Mouse (Mus musculus) embryo, embryonic 11.5 days (tissue): ENCODE measurements at regions not wholly inside any gene's neighbourhood (a gene's known extent, or its start where the extent isn't known, plus 50 kb on each side); places are given as distances from the start of the nearest gene placed in this dataset.
A peak's percentile ranks its signal among the peaks of the same experiment; 100 is the strongest.

ENCODE experiments used
- DNase-seq: peaks from one replicate; pipeline ENCODE4 v3.0.0-alpha.2; 2012; ENCODE audit warnings: low read depth, low spot score

DNA sequence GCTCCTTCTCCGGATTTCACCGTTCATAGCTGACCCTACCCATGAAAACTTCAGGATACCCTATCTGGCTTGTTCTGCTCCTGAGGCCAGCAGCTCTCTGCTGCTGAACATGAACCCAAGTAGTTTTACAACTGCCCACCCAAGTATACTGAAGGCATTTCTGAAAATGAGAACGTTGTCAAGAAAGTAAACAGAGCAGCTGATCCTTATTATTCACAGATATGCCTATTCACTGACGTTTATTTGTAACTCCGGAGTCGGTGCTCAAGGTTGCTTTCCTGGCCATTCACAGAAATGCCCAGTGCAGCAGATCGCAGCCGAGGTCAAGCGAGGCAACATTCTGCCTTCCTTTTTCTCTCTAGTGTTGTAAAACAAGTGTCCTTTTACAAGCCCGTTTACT, 128.4 kb upstream of the N6amt1 start:
- no peak for DNase-seq

GRCm38 (mm10) chr16:87225085-87225484, 128.9 kb upstream of the N6amt1 start:
- DNase-seq = no peak

GRCm38 (mm10) chr16:87224024-87224423, 130.0 kb upstream of the N6amt1 start:
- no peak for DNase-seq

DNA sequence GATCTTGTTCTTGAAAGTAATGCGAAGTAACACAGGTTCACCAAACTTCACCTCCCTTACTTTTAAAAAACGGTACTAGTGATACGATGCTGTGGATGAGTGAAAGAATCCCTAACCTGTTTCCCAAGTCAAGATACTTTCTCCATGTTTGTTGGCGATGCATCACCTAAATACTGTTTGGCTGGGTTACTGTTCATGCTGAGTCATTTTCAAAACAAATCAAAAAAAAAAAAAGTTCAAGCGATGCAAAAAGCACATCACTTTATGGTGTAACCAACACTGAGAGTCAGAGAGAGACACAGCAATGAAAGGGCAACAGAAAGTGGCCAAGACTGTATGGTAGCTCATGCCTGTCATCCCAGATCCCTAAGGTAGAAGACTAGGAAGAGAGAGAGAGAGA, 133.4 kb upstream of the N6amt1 start:
- DNase-seq = no peak

DNA sequence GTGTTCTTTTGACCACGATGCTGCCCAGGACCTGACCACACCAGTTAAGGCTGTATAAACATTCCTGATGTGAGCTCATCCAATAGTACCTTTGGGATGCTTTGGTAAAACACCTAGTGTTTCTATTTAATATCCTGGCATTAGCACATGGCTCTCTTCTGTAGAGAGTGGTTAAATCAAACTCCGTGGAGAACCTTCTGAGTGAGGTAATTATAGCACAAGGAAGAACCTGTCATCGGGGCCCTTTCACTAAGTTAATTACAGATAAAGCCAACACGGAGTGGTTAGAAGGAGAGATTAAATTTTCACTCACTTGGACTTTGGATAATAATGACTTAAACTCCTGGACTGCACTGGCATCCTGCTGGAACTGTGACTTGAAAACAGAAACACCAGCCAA, 133.8 kb upstream of the N6amt1 start:
- DNase-seq = no peak

GRCm38 (mm10) chr16:87207875-87208274, 146.1 kb upstream of the N6amt1 start:
- DNase-seq = no peak

DNA sequence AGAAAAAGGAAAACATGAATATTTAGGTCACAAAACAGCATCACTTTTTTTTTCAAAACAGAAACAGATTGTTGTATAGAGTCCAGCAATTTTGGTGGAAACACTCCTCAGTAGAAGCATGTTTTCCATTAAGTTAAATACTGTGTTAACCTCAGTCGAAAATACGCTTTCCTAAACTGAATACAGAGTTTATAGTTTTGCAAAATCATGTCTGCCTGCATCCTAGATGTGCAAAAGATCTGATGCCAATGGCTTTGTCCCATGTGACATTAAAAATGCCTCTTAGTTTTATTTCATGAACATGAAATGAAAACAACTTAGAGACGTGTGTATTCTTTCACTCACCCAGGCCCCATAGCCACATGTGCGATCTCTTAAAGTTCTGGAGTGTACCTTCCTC, 163.5 kb upstream of the N6amt1 start:
- no peak for DNase-seq

- DNase-seq = no peak
Observed at GRCm38 (mm10) chr16:87188737-87189136, 165.2 kb upstream of the N6amt1 start.

DNA sequence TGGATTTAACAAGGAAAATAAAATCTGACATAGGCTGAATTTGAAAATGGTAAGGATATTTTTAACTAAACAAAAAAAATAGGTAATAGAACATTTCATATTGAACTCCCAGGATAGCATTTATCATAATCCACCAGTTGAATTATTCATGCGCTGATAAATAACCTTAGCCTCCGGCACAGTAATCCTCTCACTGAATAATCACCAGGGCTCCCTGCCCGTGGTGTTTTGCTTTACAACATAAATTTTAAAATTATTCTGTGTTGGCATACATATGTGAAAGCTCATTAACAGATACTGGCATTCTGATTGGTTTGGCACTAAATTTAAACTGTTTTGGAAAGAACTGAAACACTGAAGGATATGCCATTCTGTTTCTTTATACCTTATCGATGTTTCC, 181.6 kb upstream of the N6amt1 start:
- DNase-seq = no peak

GRCm38 (mm10) chr16:87139301-87139700, 214.7 kb upstream of the N6amt1 start:
- DNase-seq = no peak

DNA sequence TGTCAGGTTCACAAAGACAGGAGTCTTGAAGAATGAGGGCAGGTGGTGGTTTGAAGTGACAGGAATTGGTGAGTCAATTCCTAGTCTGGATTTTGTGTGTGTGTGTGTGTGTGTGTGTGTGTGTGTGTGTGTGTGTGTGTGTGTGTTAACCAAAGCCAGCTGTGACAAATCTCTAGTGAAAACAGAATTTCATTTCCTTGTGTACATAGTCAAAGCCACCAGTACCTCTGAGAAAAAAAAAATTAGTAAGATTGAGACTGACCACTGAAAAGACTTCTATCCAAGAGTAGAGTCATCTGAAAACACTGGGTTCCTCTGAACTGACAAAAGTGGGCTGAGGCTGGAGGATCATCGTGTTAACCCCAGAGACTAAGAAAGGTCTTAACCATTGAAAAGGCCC, 217.5 kb upstream of the N6amt1 start:
- DNase-seq = no peak

- no peak for DNase-seq
Observed at GRCm38 (mm10) chr16:87134452-87134851, 219.5 kb upstream of the N6amt1 start.

GRCm38 (mm10) chr16:87133874-87134273, 220.1 kb upstream of the N6amt1 start:
- DNase-seq = no peak

DNA sequence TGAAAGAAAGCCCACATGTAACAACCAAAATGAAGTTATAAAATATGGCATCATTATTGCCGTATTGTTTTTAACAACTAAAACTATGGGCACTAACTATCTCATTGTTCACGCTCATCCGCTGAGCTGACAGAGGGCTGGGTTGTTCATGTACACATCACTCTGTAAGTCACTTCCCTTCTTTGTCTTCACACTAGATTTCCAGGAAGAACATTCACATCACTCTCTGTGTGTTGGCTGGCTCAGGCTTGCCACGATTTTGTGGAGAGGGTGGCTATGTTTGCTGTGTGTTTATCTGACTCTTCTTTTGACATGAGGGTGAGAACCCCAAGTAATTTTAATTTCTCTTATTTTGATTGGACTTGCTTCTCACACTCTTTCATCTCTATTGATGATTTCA, 221.9 kb upstream of the N6amt1 start:
- no peak for DNase-seq

- DNase-seq = no peak
Observed at GRCm38 (mm10) chr16:87130733-87131640, 223.0 kb upstream of the N6amt1 start.

DNA sequence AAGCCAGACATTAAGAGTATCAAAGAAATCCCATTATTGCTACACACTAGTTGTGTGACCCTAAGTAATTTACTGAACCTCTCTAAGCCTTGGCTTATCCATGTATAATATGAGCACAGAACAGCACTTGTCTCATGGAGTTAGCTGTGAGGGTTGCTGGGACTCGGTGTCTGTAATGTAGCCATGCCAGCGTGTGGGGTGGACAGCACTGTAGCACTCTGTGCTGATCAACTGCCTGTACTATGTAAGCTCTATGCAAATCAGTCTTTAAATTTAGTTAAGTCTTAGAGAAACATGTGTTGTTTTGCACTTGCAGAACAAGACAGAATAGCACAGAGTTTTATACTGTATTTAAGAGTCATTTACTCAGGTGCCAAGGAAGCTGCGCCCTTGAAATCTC, 225.0 kb upstream of the N6amt1 start:
- no peak for DNase-seq

- no peak for DNase-seq
Observed at GRCm38 (mm10) chr16:87128230-87128629, 225.8 kb upstream of the N6amt1 start.

DNA sequence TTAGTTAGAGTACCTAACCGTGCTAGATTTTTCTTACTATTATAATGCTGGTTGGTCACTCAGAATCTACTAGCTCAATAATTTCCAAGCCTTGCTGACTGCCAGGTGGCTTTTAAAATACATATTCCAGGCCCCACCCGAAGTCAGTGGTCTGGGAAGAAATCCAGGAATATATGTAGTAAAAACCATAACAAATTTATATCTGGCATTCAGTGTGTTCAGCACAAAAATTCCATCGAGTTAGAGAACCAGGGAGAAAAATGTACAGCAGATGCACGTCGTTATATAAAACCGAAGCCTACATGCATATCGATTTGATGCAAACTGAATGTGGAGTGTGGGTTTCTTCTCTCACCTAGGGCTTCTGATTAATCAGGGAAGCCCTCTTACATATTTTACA, 229.5 kb upstream of the N6amt1 start:
- no peak for DNase-seq

DNA sequence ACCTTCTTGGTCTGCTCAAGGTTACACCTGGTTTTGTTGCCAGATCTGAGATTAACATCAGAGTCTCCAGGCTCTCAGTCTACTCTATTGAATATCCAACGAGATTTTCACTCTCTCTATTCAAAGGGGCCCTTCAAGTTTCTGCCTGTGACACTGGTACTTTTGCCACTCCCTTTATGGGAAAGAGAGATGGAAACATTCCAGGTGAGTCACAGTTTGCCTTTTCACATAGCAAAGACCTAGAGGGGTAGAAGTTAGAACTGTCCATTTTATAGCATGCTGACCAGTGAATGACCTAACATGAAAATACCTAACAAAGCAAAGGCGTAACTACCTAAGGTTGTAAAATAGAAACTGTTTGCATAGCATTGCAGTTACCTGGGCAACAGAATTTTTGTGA, 250.4 kb upstream of the N6amt1 start:
- no peak for DNase-seq

GRCm38 (mm10) chr16:87102057-87102456, 251.9 kb upstream of the N6amt1 start:
- DNase-seq = no peak

DNA sequence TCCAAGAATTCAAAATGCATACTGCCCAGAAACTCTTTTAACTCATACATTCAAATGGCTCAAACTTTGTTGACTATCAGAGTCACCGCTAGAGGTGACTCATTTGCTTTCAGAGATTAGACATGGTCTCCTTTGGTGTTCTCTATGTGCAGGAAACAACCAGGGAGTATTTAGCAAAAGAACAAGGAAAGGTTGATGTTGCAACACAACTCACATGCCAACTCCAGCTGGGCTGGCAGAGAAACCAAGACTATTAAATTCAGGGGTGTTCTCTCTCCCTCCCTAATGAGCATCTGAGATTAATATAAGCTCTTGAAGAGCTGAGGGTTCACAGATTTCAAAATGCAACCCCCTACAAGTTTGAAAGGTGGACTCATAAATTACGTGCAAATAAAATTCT, 262.0 kb upstream of the N6amt1 start:
- no peak for DNase-seq

- DNase-seq = no peak
Observed at GRCm38 (mm10) chr16:87089322-87089721, 264.7 kb upstream of the N6amt1 start.

- DNase-seq = peak; percentile 16
Observed at GRCm38 (mm10) chr16:87083505-87083904, 270.5 kb upstream of the N6amt1 start.

- DNase-seq = no peak
Observed at GRCm38 (mm10) chr16:87077385-87077784, 276.6 kb upstream of the N6amt1 start.
